Mouse (Mus musculus) liver, embryonic 14.5 days (tissue): ENCODE measurements around the gene 2410004P03Rik. TPM values are rescaled to one million over a fixed set of nuclear protein-coding genes. Genes with fewer than 3 reads are reported as not detected.

Source experiments
- ATAC-seq: fragments of 200-750 bp; cut with Nextera tagmentation; 2 replicates; pipeline ENCODE4 v1.8.0; 2017; ENCODE audit warnings: moderate number of reproducible peaks, mild to moderate bottlenecking, moderate library complexity; ENCODE audit not compliant: insufficient read depth
- DNase-seq, 3 experiments: peaks; one replicate each; pipeline ENCODE4 v3.0.0-alpha.2; 2012 to 2013; ENCODE audit warnings: low read depth in 3 of 3, low spot score in 3 of 3
- H3K27ac ChIP-seq: fragments of 300-500 bp; sonication (generic); 2 replicates; pipeline ENCODE4 v1.5.1; 2014; ENCODE audit warnings: moderate library complexity, mild to moderate bottlenecking, control low read depth, inconsistent platforms
- H3K27me3 ChIP-seq: fragments of 300-500 bp; sonication (generic); 2 replicates; pipeline ENCODE4 v1.6.1; 2014; ENCODE audit warnings: mild to moderate bottlenecking, low read length, moderate library complexity; ENCODE audit not compliant: control insufficient read depth, insufficient read depth
- H3K36me3 ChIP-seq: fragments of 300-500 bp; sonication (generic); replicated peaks from 2 replicates; pipeline ENCODE4 v1.6.1; 2014; ENCODE audit warnings: low read depth; ENCODE audit not compliant: control insufficient read depth, insufficient read depth
- H3K4me1 ChIP-seq, 2 experiments: fragments of 200-500 bp in 1 of 2; fragments of 300-500 bp in 1 of 2; sonication (generic) in 1 of 2; replicated peaks; 2 replicates each; pipeline ENCODE4 v1.6.1; 2012 to 2014; ENCODE audit warnings: antibody characterized with exemption in 1 of 2, inconsistent platforms in 1 of 2, low read length in 1 of 2; ENCODE audit not compliant: control insufficient read depth in 2 of 2, insufficient read depth in 2 of 2
- H3K4me2 ChIP-seq: fragments of 300-500 bp; sonication (generic); 2 replicates; pipeline ENCODE4 v1.6.1; 2014; ENCODE audit warnings: low read depth, mild to moderate bottlenecking, control low read depth, moderate library complexity
- H3K4me3 ChIP-seq, 2 experiments: fragments of 200-500 bp in 1 of 2; fragments of 300-500 bp in 1 of 2; sonication (generic) in 1 of 2; 2 replicates each; pipeline ENCODE4 v1.5.1; 2012 to 2014; ENCODE audit warnings: low read depth in 2 of 2, low read length in 2 of 2, mild to moderate bottlenecking in 2 of 2, control low read depth in 1 of 2, inconsistent platforms in 1 of 2, moderate library complexity in 1 of 2; ENCODE audit not compliant: insufficient read depth in 1 of 2
- H3K9ac ChIP-seq: fragments of 300-500 bp; sonication (generic); replicated peaks from 2 replicates; pipeline ENCODE4 v1.6.1; 2014; ENCODE audit warnings: mild to moderate bottlenecking, control low read depth, moderate library complexity
- H3K9me3 ChIP-seq: fragments of 300-500 bp; sonication (generic); 2 replicates; pipeline ENCODE4 v1.6.1; 2016; ENCODE audit warnings: low read length, mixed read lengths; ENCODE audit not compliant: control insufficient read depth
- CTCF ChIP-seq: IDR thresholded peaks from 2 replicates; pipeline ENCODE4 v1.5.1; 2016; ENCODE audit warnings: antibody characterized with exemption, low read depth, control low read depth
- EP300 ChIP-seq: IDR thresholded peaks from 2 replicates; pipeline ENCODE4 v1.6.1; 2016; ENCODE audit warnings: antibody characterized with exemption, low read depth
- WGBS: fragments of 180-500 bp; shearing (Covaris S2); extraction: QIAGEN DNeasy Blood & Tissue Kit; methylation state at CpG from one replicate; pipeline ENCODE4 v1.1.7; 2014; ENCODE audit not compliant: insufficient replicate concordance; 5-methylcytosine and 5-hydroxymethylcytosine counted together
- polyA plus RNA-seq, 2 experiments: library from polyadenylated mRNA; depleted of rRNA in 1 of 2; stranded (reverse) in 1 of 2; unstranded in 1 of 2; fragments of >200 nt; fragmentation: Nextera tagmentation in 1 of 2; extraction: Ambion mirVana in 1 of 2; gene quantifications; 2 replicates each; pipeline versions ENCODE4 v1.2.1 to v1.2.3; 2012 to 2014

The 2410004P03Rik gene
- polyA plus RNA-seq, 2 experiments: 0.02 to 0.03 TPM

- Histone ChIP-seq H3K9ac (no peak overlapping the region), H3K4me2 (no peak overlapping the region), H3K9me3 (no peaks in the 10 kb centered on the region), H3K36me3 (no peaks in the 10 kb centered on the region), H3K4me3 (no peak overlapping the region), H3K4me1 (no peaks in the 10 kb centered on the region), H3K27ac (no peak overlapping the region), H3K27me3 (no peaks in the 10 kb centered on the region)
- WGBS: 50% methylated on average over 5 of the region's 5 CpGs
- no peak for TF ChIP-seq EP300
- TF ChIP-seq CTCF: no peak
- ATAC-seq (no peak), DNase-seq (no peak)
Observed at GRCm38 (mm10) chr12:17043311-17043710, 31.8 kb upstream of the 2410004P03Rik start.

DNA sequence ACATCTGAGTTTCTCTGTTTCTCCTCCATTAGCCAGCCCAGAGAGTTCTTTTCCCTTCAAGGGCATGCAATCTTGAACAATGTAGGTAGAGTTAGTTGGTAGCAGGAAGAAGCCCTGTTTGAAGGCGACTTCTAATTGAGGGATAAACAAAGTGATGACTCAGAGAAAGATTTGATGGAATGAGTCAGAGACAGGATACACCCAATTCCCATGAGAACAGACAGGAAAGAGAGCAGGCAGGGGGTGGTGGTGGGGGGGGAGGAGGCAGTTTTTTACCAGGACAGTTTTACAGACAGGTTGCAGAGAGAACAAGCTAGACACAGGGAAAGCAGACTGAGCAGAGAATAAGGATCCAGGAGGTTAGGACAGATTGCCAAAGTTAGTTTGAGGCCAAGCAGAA lies 29.0 kb upstream of the 2410004P03Rik start:
- DNase-seq: no peak
- 13% methylated on average over 1 of the region's 1 CpGs for WGBS
- no peak for ATAC-seq
- no peak overlapping the region for H3K27ac ChIP-seq
- H3K4me1 ChIP-seq: no peaks in the 10 kb centered on the region
- H3K4me2 ChIP-seq: no peak overlapping the region
- no peaks in the 10 kb centered on the region for H3K36me3 ChIP-seq
- H3K27me3 ChIP-seq: no peaks in the 10 kb centered on the region
- TF ChIP-seq CTCF: no peak
- no peak for TF ChIP-seq EP300
- H3K4me3 ChIP-seq: no peak overlapping the region
- no peaks in the 10 kb centered on the region for H3K9me3 ChIP-seq
- H3K9ac ChIP-seq: no peak overlapping the region

DNA sequence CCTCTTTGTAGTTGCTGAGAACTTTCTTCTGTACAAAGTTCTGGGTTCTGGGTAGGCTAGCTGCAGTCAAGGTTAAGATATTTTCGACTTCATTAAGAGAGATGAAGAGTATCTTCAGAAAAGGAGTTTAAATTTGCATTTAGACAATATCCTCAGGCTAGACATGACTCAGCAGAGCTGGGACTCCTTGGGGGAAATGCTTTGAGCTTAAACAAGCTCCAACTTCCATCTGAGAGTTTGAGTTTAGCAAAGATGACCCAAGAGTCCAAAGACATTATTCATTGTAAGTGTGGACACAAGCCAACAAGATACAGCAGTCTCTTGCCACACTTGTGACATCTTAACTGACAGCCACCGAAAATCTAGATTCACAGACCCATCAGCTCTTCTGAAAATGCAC lies 27.9 kb upstream of the 2410004P03Rik start:
- DNase-seq (no peak), ATAC-seq (no peak)
- no peaks in the 10 kb centered on the region for H3K9me3 ChIP-seq

DNA sequence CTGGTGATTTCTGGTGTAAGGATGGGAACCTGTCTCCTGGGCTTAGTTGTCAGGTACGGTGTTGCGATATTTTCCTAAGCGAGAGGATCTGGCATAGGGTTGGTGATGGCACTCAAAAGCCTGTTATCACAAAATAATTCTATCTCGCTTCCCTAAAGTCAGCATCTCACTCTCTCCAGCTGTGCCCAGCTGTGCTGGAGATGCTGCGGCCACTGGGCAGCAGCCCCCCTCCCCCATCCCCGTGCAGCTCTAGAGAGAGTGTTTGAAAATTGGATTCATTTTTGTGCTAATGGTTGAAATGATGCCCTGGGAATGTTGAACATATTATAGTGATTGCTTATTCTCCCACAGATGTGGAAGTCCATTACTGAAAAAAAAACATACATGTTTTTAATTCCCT lies 26.7 kb upstream of the 2410004P03Rik start:
- Histone ChIP-seq H3K27ac (no peak overlapping the region), H3K9ac (no peak overlapping the region), H3K27me3 (no peaks in the 10 kb centered on the region), H3K36me3 (no peaks in the 10 kb centered on the region), H3K9me3 (no peaks in the 10 kb centered on the region), H3K4me1 (no peaks in the 10 kb centered on the region), H3K4me3 (no peak overlapping the region), H3K4me2 (no peak overlapping the region)
- DNase-seq: no peak
- ATAC-seq: no peak
- WGBS: 73% methylated on average over 6 of the region's 6 CpGs
- TF ChIP-seq CTCF: no peak
- no peak for TF ChIP-seq EP300

More for the DNA sequence above, 27.9 kb upstream of the 2410004P03Rik start:
- Histone ChIP-seq H3K27ac (no peak overlapping the region), H3K4me2 (no peak overlapping the region), H3K9ac (no peak overlapping the region), H3K4me3 (no peak overlapping the region), H3K27me3 (no peaks in the 10 kb centered on the region), H3K4me1 (no peaks in the 10 kb centered on the region), H3K36me3 (no peaks in the 10 kb centered on the region)
- WGBS: 33% methylated on average over 2 of the region's 2 CpGs
- TF ChIP-seq CTCF (no peak), EP300 (no peak)

GRCm38 (mm10) chr12:17037053-17037610 lies 25.6 kb upstream of the 2410004P03Rik start:
- H3K4me1 ChIP-seq: no peaks in the 10 kb centered on the region
- no peak overlapping the region for H3K4me3 ChIP-seq
- H3K9me3 ChIP-seq: no peaks in the 10 kb centered on the region
- DNase-seq (no peak), ATAC-seq (no peak)
- TF ChIP-seq CTCF (no peak), EP300 (no peak)
- no peak overlapping the region for H3K4me2 ChIP-seq
- H3K36me3 ChIP-seq: no peaks in the 10 kb centered on the region
- H3K27ac ChIP-seq: no peak overlapping the region
- WGBS: 45% methylated on average over 14 of the region's 14 CpGs
- H3K9ac ChIP-seq: no peak overlapping the region
- H3K27me3 ChIP-seq: no peaks in the 10 kb centered on the region
